Mouse (Mus musculus) limb, embryonic 14.5 days (tissue): Measurements from ENCODE around the gene Plcz1. TPM values are rescaled to one million over a fixed set of nuclear protein-coding genes. Genes with fewer than 3 reads are reported as not detected.

Source experiments
- ATAC-seq: fragments of 200-750 bp; cut with Nextera tagmentation; 2 replicates; pipeline ENCODE4 v1.8.0; 2017; ENCODE audit warnings: low read depth, moderate number of reproducible peaks, moderate TSS enrichment; ENCODE audit not compliant: low FRiP score
- DNase-seq: peaks from one replicate; pipeline ENCODE4 v3.0.0-alpha.2; 2015; ENCODE audit warnings: low spot score
- H3K27ac ChIP-seq: fragments of 300-500 bp; sonication (generic); replicated peaks from 2 replicates; pipeline ENCODE4 v1.5.1; 2014; ENCODE audit warnings: low read depth, mild to moderate bottlenecking, low read length, moderate library complexity, mixed read lengths
- H3K27me3 ChIP-seq: fragments of 300-500 bp; sonication (generic); 2 replicates; pipeline ENCODE4 v1.6.1; 2014; ENCODE audit warnings: low read length, mixed read lengths; ENCODE audit not compliant: control insufficient read depth, insufficient read depth
- H3K36me3 ChIP-seq: fragments of 300-500 bp; sonication (generic); 2 replicates; pipeline ENCODE4 v1.6.1; 2014; ENCODE audit warnings: mild to moderate bottlenecking, low read length, moderate library complexity, mixed read lengths; ENCODE audit not compliant: control insufficient read depth, insufficient read depth
- H3K4me1 ChIP-seq: fragments of 300-500 bp; sonication (generic); 2 replicates; pipeline ENCODE4 v1.6.1; 2014; ENCODE audit warnings: antibody characterized with exemption, low read length, mixed read lengths; ENCODE audit not compliant: control insufficient read depth, insufficient read depth
- H3K4me2 ChIP-seq: fragments of 300-500 bp; sonication (generic); replicated peaks from 2 replicates; pipeline ENCODE4 v1.6.1; 2014; ENCODE audit warnings: low read depth, mild to moderate bottlenecking, low read length, moderate library complexity; ENCODE audit not compliant: severe bottlenecking
- H3K4me3 ChIP-seq: fragments of 300-500 bp; sonication (generic); replicated peaks from 2 replicates; pipeline ENCODE4 v1.5.1; 2014; ENCODE audit warnings: low read length
- H3K9ac ChIP-seq: fragments of 300-500 bp; sonication (generic); 2 replicates; pipeline ENCODE4 v1.6.1; 2014; ENCODE audit warnings: mild to moderate bottlenecking, low read depth, low read length, moderate library complexity; ENCODE audit not compliant: severe bottlenecking
- H3K9me3 ChIP-seq: fragments of 300-500 bp; sonication (generic); 2 replicates; pipeline ENCODE4 v1.6.1; 2016; ENCODE audit warnings: low read length; ENCODE audit not compliant: control insufficient read depth
- POLR2A ChIP-seq: fragments of 200-500 bp; IDR thresholded peaks from 2 replicates; pipeline ENCODE4 v1.8.0; 2012; ENCODE audit warnings: inconsistent platforms, mild to moderate bottlenecking, moderate library complexity, borderline replicate concordance; ENCODE audit not compliant: insufficient read depth, insufficient read length; ENCODE audit errors: extremely low read depth
- WGBS: fragments of 180-500 bp; shearing (Covaris S2); extraction: QIAGEN DNeasy Blood & Tissue Kit; methylation state at CpG from one replicate; pipeline ENCODE4 v1.1.7; 2014; 5-methylcytosine and 5-hydroxymethylcytosine counted together
- polyA plus RNA-seq, 2 experiments: library from polyadenylated mRNA; depleted of rRNA in 1 of 2; stranded (reverse) in 1 of 2; unstranded in 1 of 2; fragments of >200 nt; fragmentation: Nextera tagmentation in 1 of 2; extraction: Ambion mirVana in 1 of 2; gene quantifications; 2 replicates each; pipeline versions ENCODE4 v1.2.1 to v1.2.3; 2012 to 2014

Plcz1 gene
- polyA plus RNA-seq, 2 experiments: 0.03 TPM; not detected in 1

DNA sequence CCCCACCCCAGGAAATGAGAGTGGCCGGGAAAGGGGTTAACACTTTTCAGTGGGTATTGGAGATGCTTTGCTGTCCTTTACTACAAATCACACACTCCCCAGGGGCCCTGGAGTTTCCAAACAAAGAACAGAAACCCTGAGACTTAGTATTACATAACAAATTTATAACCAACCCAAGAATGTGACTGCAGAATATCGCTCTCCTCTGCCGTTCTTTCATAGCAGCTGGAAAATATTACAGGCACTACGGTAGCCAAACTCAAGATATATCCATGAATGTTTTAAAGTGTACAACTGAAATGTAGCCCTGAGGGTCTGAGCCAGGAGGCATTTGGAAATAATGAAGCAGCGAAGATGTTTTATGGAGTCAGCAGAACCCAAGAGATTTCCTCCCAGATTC lies 10.2 kb upstream of the Plcz1 start:
- 0 out of 2 replicates have a peak overlapping the region, but pooled peaks have one; percentile 7 for H3K4me2 ChIP-seq
- no peak overlapping the region for H3K9ac ChIP-seq
- DNase-seq (peak; percentile 68), ATAC-seq (peak; percentile 64)
- H3K4me3 ChIP-seq: no peak overlapping the region
- H3K27me3 ChIP-seq: no peaks in the 10 kb centered on the region
- no peaks in the 10 kb centered on the region for H3K36me3 ChIP-seq
- no peak for TF ChIP-seq POLR2A
- 33% methylated on average over 5 of the region's 5 CpGs for WGBS
- H3K27ac ChIP-seq: no peak overlapping the region
- H3K9me3 ChIP-seq: no peaks in the 10 kb centered on the region
- H3K4me1 ChIP-seq: peaks cover 10% of the 10 kb centered on the region

DNA sequence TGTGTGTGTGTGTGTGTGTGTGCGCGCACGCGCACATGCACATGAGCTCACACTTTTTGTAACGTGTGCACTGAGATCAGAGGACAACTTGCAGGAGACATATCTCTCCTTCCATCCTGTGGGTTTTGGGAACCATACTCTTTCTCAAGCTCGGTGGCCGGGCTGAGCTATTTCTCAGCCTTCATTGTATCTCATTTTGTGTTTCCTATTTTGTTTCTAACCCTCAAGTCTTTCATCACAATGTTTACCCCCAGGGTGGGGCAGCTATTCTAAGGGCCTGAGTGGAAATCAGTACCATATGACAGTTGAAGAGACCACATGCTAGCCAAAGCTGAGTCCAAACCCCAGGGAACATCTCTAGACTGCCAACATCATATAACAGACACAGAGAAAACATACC lies 305 bp downstream of the Plcz1 start, which contains the start of gene Capza3:
TSS of gene Capza3 (plus strand) at position 301 of the 400 bp plus-strand sequence.
- no peaks in the 10 kb centered on the region for H3K9me3 ChIP-seq
- H3K4me3 ChIP-seq: no peak within 1 kb of the TSS
- H3K27me3 ChIP-seq: no peaks in the 10 kb centered on the region
- H3K4me2 ChIP-seq: no peak within 1 kb of the TSS
- H3K36me3 ChIP-seq: no peaks in the 10 kb centered on the region
- TF ChIP-seq POLR2A: no peak
- no peak within 1 kb of the TSS for H3K9ac ChIP-seq
- ATAC-seq (no peak), DNase-seq (no peak)
- no peaks in the 10 kb centered on the region for H3K4me1 ChIP-seq
- H3K27ac ChIP-seq: no peak within 1 kb of the TSS
- WGBS: 90% methylated on average over 7 of the region's 7 CpGs

GRCm38 (mm10) chr6:140024404-140024803 lies 16.9 kb downstream of the Plcz1 start:
- Histone ChIP-seq H3K4me3 (no peak overlapping the region), H3K27me3 (no peaks in the 10 kb centered on the region), H3K4me1 (no peaks in the 10 kb centered on the region), H3K4me2 (no peak overlapping the region), H3K27ac (no peak overlapping the region), H3K36me3 (no peaks in the 10 kb centered on the region), H3K9ac (no peak overlapping the region), H3K9me3 (no peaks in the 10 kb centered on the region)
- no peak for TF ChIP-seq POLR2A
- WGBS: 73% methylated on average over 7 of the region's 7 CpGs
- no peak for ATAC-seq
- no peak for DNase-seq

DNA sequence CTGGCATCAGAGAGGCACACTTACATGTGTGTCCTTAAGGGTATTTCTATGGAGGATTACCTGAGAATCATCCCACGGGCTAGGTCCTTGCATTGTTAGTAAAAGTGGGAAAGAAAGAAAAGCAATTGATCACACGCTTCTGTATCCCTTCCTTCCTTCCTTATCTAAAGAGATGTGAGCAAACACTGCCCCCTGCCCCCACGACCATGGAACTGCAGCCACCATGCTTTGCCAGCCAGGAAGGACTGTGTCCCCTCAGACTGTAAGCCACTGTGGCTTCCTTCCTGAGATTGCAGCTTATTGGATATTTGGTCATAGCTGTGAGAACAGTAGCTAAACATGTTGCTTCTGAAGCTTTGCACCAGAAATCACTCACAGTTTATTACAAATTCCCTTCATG lies 36.1 kb downstream of the Plcz1 start:
- Histone ChIP-seq H3K9ac (no peak overlapping the region), H3K27me3 (no peaks in the 10 kb centered on the region), H3K27ac (no peak overlapping the region), H3K9me3 (no peaks in the 10 kb centered on the region), H3K4me3 (no peak overlapping the region), H3K4me2 (no peak overlapping the region), H3K36me3 (no peaks in the 10 kb centered on the region), H3K4me1 (no peaks in the 10 kb centered on the region)
- DNase-seq (no peak), ATAC-seq (no peak)
- WGBS: 80% methylated on average over 3 of the region's 3 CpGs
- TF ChIP-seq POLR2A: no peak

- no peak for TF ChIP-seq POLR2A
- no peaks in the 10 kb centered on the region for H3K9me3 ChIP-seq
- H3K4me3 ChIP-seq: no peak overlapping the region
- 88% methylated on average over 10 of the region's 10 CpGs for WGBS
- H3K36me3 ChIP-seq: no peaks in the 10 kb centered on the region
- DNase-seq (no peak), ATAC-seq (no peak)
- no peak overlapping the region for H3K27ac ChIP-seq
- no peak overlapping the region for H3K9ac ChIP-seq
- H3K4me2 ChIP-seq: no peak overlapping the region
- H3K27me3 ChIP-seq: no peaks in the 10 kb centered on the region
- no peaks in the 10 kb centered on the region for H3K4me1 ChIP-seq
Observed at GRCm38 (mm10) chr6:139989597-139989996, 51.7 kb downstream of the Plcz1 start.

GRCm38 (mm10) chr6:139989075-139989474 lies 52.2 kb downstream of the Plcz1 start:
- no peak for TF ChIP-seq POLR2A
- H3K4me3 ChIP-seq: no peak overlapping the region
- 54% methylated on average over 6 of the region's 6 CpGs for WGBS
- H3K9ac ChIP-seq: no peak overlapping the region
- no peaks in the 10 kb centered on the region for H3K36me3 ChIP-seq
- H3K4me1 ChIP-seq: no peaks in the 10 kb centered on the region
- H3K27ac ChIP-seq: no peak overlapping the region
- DNase-seq (no peak), ATAC-seq (no peak)
- no peak overlapping the region for H3K4me2 ChIP-seq
- no peaks in the 10 kb centered on the region for H3K27me3 ChIP-seq
- no peaks in the 10 kb centered on the region for H3K9me3 ChIP-seq
